Mouse (Mus musculus): Measurements from ENCODE around the gene Rhbdf1. TPM values are rescaled to one million over a fixed set of nuclear protein-coding genes. Genes with fewer than 3 reads are reported as not detected.

Rhbdf1 gene
- 33.0 and 44.8 TPM in 2 replicates for polyA plus RNA-seq (2012; rRNA removed)

GRCm38 (mm10) chr11:32221951-32222409 is at the start of gene Rhbdf1:
Gene Rhbdf1 (minus strand): TSS chr11:32222300.

GRCm38 (mm10) chr11:32267188-32267884 is 45.2 kb upstream of the Rhbdf1 start, which contains the start of gene Nprl3:
Gene Nprl3 (minus strand): TSS chr11:32267707.

GRCm38 (mm10) chr11:32226124-32226871 is 4.2 kb upstream of the Rhbdf1 start, which contains the start of gene Mpg:
Gene Mpg (plus strand): TSS chr11:32226505.

GRCm38 (mm10) chr11:32205058-32205873 is 16.8 kb downstream of the Rhbdf1 start, which contains the start of gene Snrnp25:
Gene Snrnp25 (plus strand): TSS chr11:32205415.

GRCm38 (mm10) chr11:32200075-32200601 is 22.0 kb downstream of the Rhbdf1 start, which contains the start of gene Il9r:
Gene Il9r (minus strand): TSS chr11:32200279.

Other genes with a start within 250 kb of the Rhbdf1 start
- gene Nsg2, start 221.8 kb downstream of the Rhbdf1 start, polyA plus RNA-seq (2012; rRNA removed), result 114 and 138 TPM in 2 replicates
- gene Il9r, start 22.0 kb downstream of the Rhbdf1 start, polyA plus RNA-seq (2012; rRNA removed), result 0.02 and 0.21 TPM in 2 replicates
- 95.3 and 96.0 TPM in 2 replicates for gene Snrnp25, start 16.9 kb downstream of the Rhbdf1 start, polyA plus RNA-seq (2012; rRNA removed)
- 14.4 and 20.2 TPM in 2 replicates for gene Mpg, start 4.2 kb upstream of the Rhbdf1 start, polyA plus RNA-seq (2012; rRNA removed)
- 38.1 and 65.5 TPM in 2 replicates for gene Nprl3, start 45.4 kb upstream of the Rhbdf1 start, polyA plus RNA-seq (2012; rRNA removed)
- 1,205 and 2,805 TPM in 2 replicates for gene Hba-x, start 54.1 kb upstream of the Rhbdf1 start, polyA plus RNA-seq (2012; rRNA removed)
- 4,618 and 5,929 TPM in 2 replicates for gene Hba-a1, start 61.2 kb upstream of the Rhbdf1 start, polyA plus RNA-seq (2012; rRNA removed)
- gene Hbq1b, start 64.7 kb upstream of the Rhbdf1 start, polyA plus RNA-seq (2012; rRNA removed), result 9.1 and 13.0 TPM in 2 replicates
- gene Hba-a2, start 74.2 kb upstream of the Rhbdf1 start, polyA plus RNA-seq (2012; rRNA removed), result 4,539 and 7,439 TPM in 2 replicates
- 0.53 and 0.58 TPM in 2 replicates for gene Hbq1a, start 77.8 kb upstream of the Rhbdf1 start, polyA plus RNA-seq (2012; rRNA removed)
- 24.9 and 33.6 TPM in 2 replicates for gene Sh3pxd2b, start 125.5 kb upstream of the Rhbdf1 start, polyA plus RNA-seq (2012; rRNA removed)
- 60.2 and 74.3 TPM in 2 replicates for gene Ubtd2, start 233.1 kb upstream of the Rhbdf1 start, polyA plus RNA-seq (2012; rRNA removed)

Data from central nervous system, embryonic 11.5 days (tissue).